ENCODE assay signal across 25 mouse cellular contexts in the genomic region with DNA sequence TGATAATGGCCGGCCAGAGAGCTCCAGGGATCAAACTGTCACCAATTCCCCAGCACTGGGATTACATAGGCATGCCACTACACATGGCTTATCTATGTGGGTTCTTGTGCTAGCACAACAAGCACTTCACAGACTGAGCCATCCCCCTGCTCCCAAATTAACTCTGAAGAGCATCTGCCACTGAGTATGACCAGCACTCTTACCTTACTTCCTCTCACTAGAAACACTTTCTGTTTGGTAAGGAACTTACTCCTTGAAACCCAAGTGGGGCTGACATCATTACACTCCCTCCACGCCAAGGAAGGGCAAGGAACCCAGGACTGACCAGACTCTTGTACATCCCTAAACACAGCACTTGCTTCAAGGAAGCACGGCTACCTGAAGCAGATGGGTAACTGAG. TPM values are rescaled to one million over a fixed set of nuclear protein-coding genes. Genes with fewer than 3 reads are reported as not detected.
DNase-seq lines count a peak whose midpoint lies in the region; ATAC-seq and TF ChIP-seq lines count a peak whose summit lies in the region.
"Had no signal": no experiment of that assay in that cellular context is flagged by ENCODE, and none has a peak within 500 bp of the region (broad histone marks: within the 10 kb centered on the region; RNA-seq: fewer than 3 reads in every experiment).

No protein-coding gene starts in this region.

- no peaks in the 10 kb centered on the region for H3K9me3 ChIP-seq in heart, embryonic 11.5 days (replicated peaks; ENCODE audit: control insufficient read depth, low read length)
- no peaks in the 10 kb centered on the region for H3K9me3 ChIP-seq in liver, embryonic 12.5 days (replicated peaks)
- H3K9me3 ChIP-seq in liver, postnatal 0 days (ENCODE audit: low read length) = no peaks in the 10 kb centered on the region
- H3K9me3 ChIP-seq in hindbrain, embryonic 10.5 days = no peaks in the 10 kb centered on the region
- H3K9me3 ChIP-seq: hindbrain, embryonic 12.5 days; limb, embryonic 12.5 days had no signal

- peaks cover 33% of the 10 kb centered on the region for H3K4me1 ChIP-seq in heart, embryonic 11.5 days (ENCODE audit: control insufficient read depth, insufficient read depth, low read length)
- H3K4me1 ChIP-seq in liver, embryonic 12.5 days = peaks cover 38% of the 10 kb centered on the region
- H3K4me1 ChIP-seq in liver, postnatal 0 days (ENCODE audit: insufficient read depth) = peaks cover 7% of the 10 kb centered on the region
- H3K4me1 ChIP-seq in hindbrain, embryonic 10.5 days (replicated peaks) = peaks cover 33% of the 10 kb centered on the region

- WGBS in heart, embryonic 11.5 days (ENCODE audit: insufficient replicate concordance) = 47% methylated on average over 3 of the region's 3 CpGs
- 74% methylated on average over 3 of the region's 3 CpGs for WGBS in liver, embryonic 12.5 days (ENCODE audit: insufficient replicate concordance)
- WGBS in liver, postnatal 0 days (ENCODE audit: insufficient replicate concordance) = 75% methylated on average over 3 of the region's 3 CpGs
- WGBS in hindbrain, embryonic 10.5 days = 87% methylated on average over 3 of the region's 3 CpGs

- TF ChIP-seq CTCF in liver, postnatal 0 days (IDR thresholded peaks at IDR 0.05; ENCODE audit: low read depth) = no peak

- H3K27me3 ChIP-seq in heart, embryonic 11.5 days (ENCODE audit: control insufficient read depth, insufficient read depth, low read length) = no peaks in the 10 kb centered on the region
- no peaks in the 10 kb centered on the region for H3K27me3 ChIP-seq in liver, embryonic 12.5 days (replicated peaks)
- no peaks in the 10 kb centered on the region for H3K27me3 ChIP-seq in liver, postnatal 0 days (ENCODE audit: insufficient read depth, low read length)
- H3K27me3 ChIP-seq in hindbrain, embryonic 10.5 days (ENCODE audit: insufficient read depth, poor library complexity, severe bottlenecking) = no peaks in the 10 kb centered on the region
- H3K27me3 ChIP-seq: hindbrain, embryonic 12.5 days; limb, embryonic 12.5 days had no signal

- no peak overlapping the region for H3K27ac ChIP-seq in heart, embryonic 11.5 days (ENCODE audit: low read depth, low read length)
- H3K27ac ChIP-seq in liver, embryonic 12.5 days = no peak overlapping the region
- no peak overlapping the region for H3K27ac ChIP-seq in liver, postnatal 0 days (ENCODE audit: low read depth)
- H3K27ac ChIP-seq in hindbrain, embryonic 10.5 days = no peak overlapping the region
- H3K27ac ChIP-seq: hindbrain, embryonic 12.5 days; hindbrain, postnatal 0 days; limb, embryonic 12.5 days had no signal

- H3K9ac ChIP-seq in heart, embryonic 11.5 days (ENCODE audit: low read depth, low read length) = no peak overlapping the region
- no peak overlapping the region for H3K9ac ChIP-seq in liver, embryonic 12.5 days
- H3K9ac ChIP-seq in liver, postnatal 0 days (replicated peaks) = no peak overlapping the region
- H3K9ac ChIP-seq: hindbrain, embryonic 12.5 days; limb, embryonic 12.5 days had no signal

- H3K4me2 ChIP-seq in heart, embryonic 11.5 days = no peak overlapping the region
- no peak overlapping the region for H3K4me2 ChIP-seq in liver, embryonic 12.5 days
- H3K4me2 ChIP-seq in liver, postnatal 0 days (ENCODE audit: low read depth, low read length) = no peak overlapping the region
- H3K4me2 ChIP-seq: hindbrain, embryonic 12.5 days; limb, embryonic 12.5 days; midbrain, embryonic 11.5 days had no signal

- DNase-seq in heart, adult 18-20 months = no peak
- no peak for DNase-seq in liver, postnatal 0 days
- no peak for DNase-seq in hindbrain, embryonic 10.5 days (ENCODE audit: low spot score)
- DNase-seq in gastrocnemius, adult 18-20 months (ENCODE audit: low spot score) = no peak
- DNase-seq: adrenal gland, postnatal 25 days; cerebellum, adult 11-12 months; cerebellum, adult 9-11 months; gastrocnemius, postnatal 25 days; kidney, adult 8-10 months; kidney, postnatal 14 days; spleen, adult 18-20 months; thymus, postnatal 14 days had no signal

- no peak overlapping the region for H3K4me3 ChIP-seq in heart, embryonic 11.5 days (ENCODE audit: low read depth, low read length)
- H3K4me3 ChIP-seq in liver, embryonic 12.5 days = no peak overlapping the region
- H3K4me3 ChIP-seq in liver, postnatal 0 days (ENCODE audit: low read depth, low read length) = no peak overlapping the region
- no peak overlapping the region for H3K4me3 ChIP-seq in hindbrain, embryonic 10.5 days
- H3K4me3 ChIP-seq: erythroblast, embryonic 14.5 days; hindbrain, embryonic 12.5 days; limb, embryonic 12.5 days had no signal

- TF ChIP-seq EP300 in liver, postnatal 0 days (IDR thresholded peaks at IDR 0.05; ENCODE audit: low read depth) = no peak

- no peaks in the 10 kb centered on the region for H3K36me3 ChIP-seq in heart, embryonic 11.5 days (ENCODE audit: control insufficient read depth, insufficient read depth, low read length)
- H3K36me3 ChIP-seq in liver, embryonic 12.5 days = no peaks in the 10 kb centered on the region
- no peaks in the 10 kb centered on the region for H3K36me3 ChIP-seq in liver, postnatal 0 days (replicated peaks; ENCODE audit: insufficient read depth, low read length)
- no peaks in the 10 kb centered on the region for H3K36me3 ChIP-seq in hindbrain, embryonic 10.5 days
- H3K36me3 ChIP-seq: G1E; hindbrain, embryonic 12.5 days; limb, embryonic 12.5 days had no signal

- peak; percentile 26; the same call in 1 of the 2 replicates for ATAC-seq in heart, embryonic 11.5 days (replicated peaks; ENCODE audit: insufficient number of reproducible peaks, low FRiP score, low TSS enrichment)
- 0 out of 2 replicates have a peak, but pooled peaks have one; percentile 41 for ATAC-seq in liver, embryonic 12.5 days
- ATAC-seq in liver, postnatal 0 days = no peak
- peak; percentile 46 to 52 for ATAC-seq in hematopoietic stem cell, adult 5-6 weeks (replicated peaks in 1 of 2; ENCODE audit: insufficient read depth in 1 of 2, low FRiP score in 2 of 2, low TSS enrichment in 1 of 2, low read depth in 1 of 2, poor library complexity in 2 of 2, severe bottlenecking in 2 of 2)
- ATAC-seq in megakaryocyte, adult 5-6 weeks (ENCODE audit: poor library complexity, severe bottlenecking) = peak; percentile 60
- ATAC-seq: forebrain, embryonic 16.5 days; hindbrain, postnatal 0 days; intestine, embryonic 16.5 days; midbrain, embryonic 16.5 days had no signal

RNA-seq across cellular contexts. Expression of gene Dock7, which starts 9.0 kb away (rescaled TPM):
- polyA plus RNA-seq in heart, embryonic 11.5 days (2014; fragmentation: Nextera tagmentation; extraction: Ambion mirVana) = 41.6 and 47.6 TPM in 2 replicates
- 10 to 100 TPM in 1 of 2 experiments, 1 to 10 TPM in 1; 9.0 to 11.3 TPM for total RNA-seq in heart, adult 18-20 months (2021)
- polyA plus RNA-seq in liver, embryonic 12.5 days (2016; fragmentation: Nextera tagmentation; extraction: Ambion mirVana) = 18.9 and 20.3 TPM in 2 replicates
- 4.0 and 5.2 TPM in 2 replicates for polyA plus RNA-seq in liver, postnatal 0 days (2015; fragmentation: Nextera tagmentation; extraction: Ambion mirVana)
- total RNA-seq in hematopoietic stem cell, adult 5-6 weeks (2017) = 63.0 and 72.2 TPM in 2 replicates
- total RNA-seq in megakaryocyte, adult 5-6 weeks (2015) = 19.6 and 23.3 TPM in 2 replicates
- 13.1 and 42.4 TPM in 2 replicates for total RNA-seq in megakaryocyte, adult 5-6 weeks (2017)
- 74.6 TPM in 2 replicates for polyA plus RNA-seq in hindbrain, embryonic 10.5 days (2016; fragmentation: Nextera tagmentation; extraction: Ambion mirVana)
- total RNA-seq in gastrocnemius, adult 18-20 months (2021) = 1 to 10 TPM; 5.9 to 7.0 TPM
- polyA plus RNA-seq: G1E had no signal
